Mouse (Mus musculus): ENCODE results near the gene Eif1ad.
"Not testable (repeated sequence)": the region's sequence is repeated elsewhere in the genome, so short reads cannot be mapped to it uniquely, and the experiment has no call there.

The Eif1ad gene

GRCm38 (mm10) chr19:5383326-5383725, 16.8 kb downstream of the Eif1ad start:
- no peak for DNase-seq

DNA sequence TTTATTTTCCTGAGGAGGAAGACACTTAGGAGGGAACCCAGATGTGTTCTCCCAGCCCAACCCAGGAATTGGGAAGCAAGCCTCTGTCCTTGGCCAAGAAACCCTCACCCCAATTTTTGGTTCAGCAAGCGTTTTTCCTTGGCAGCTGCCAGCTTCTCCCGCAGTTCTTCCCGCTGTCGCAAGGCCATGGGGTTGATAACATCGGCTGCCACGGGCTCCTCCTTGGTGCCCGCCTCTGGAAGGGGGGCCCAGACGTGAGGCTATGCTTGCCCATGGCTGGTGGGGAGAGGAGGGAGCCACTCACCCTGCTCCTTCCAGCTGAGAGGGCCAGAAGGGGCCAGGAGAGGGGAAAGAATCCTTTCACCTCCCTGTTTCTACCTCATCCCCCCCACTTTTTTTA, 18.2 kb downstream of the Eif1ad start:
- DNase-seq = no peak

DNA sequence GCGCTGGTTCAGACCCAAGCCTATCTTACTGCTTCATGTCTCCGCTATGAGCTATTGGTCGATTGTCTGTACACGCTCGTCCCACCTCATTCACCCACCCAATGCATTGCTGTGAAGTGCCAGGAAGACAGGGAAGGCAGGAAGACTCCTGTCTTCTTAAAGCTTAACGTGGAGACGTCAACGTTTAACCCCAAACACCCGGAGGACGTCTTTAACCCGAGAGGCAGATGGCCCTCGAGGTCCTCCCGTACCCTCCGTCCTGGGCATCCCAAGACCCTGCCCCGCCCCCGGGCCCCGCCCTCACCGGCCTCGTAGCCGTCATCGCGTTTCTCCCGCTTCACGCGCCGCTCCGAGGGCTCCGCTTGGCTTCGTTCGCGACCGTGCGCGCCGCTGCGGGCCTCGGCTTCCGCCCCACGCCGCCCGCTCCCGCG, 21.5 kb downstream of the Eif1ad start:
- DNase-seq = peak in 1 of 2 experiments; percentile 72

GRCm38 (mm10) chr19:5388588-5389242, 22.2 kb downstream of the Eif1ad start, which contains the start of gene Sart1:
TSS of gene Sart1 (minus strand) at chr19:5388703.
- DNase-seq = peak; percentile 97 to 98

GRCm38 (mm10) chr19:5389647-5390046, 23.1 kb downstream of the Eif1ad start:
- peak in 1 of 2 experiments; percentile 46 for DNase-seq

- no peak for DNase-seq
Observed at GRCm38 (mm10) chr19:5390416-5390815, 23.9 kb downstream of the Eif1ad start.

DNA sequence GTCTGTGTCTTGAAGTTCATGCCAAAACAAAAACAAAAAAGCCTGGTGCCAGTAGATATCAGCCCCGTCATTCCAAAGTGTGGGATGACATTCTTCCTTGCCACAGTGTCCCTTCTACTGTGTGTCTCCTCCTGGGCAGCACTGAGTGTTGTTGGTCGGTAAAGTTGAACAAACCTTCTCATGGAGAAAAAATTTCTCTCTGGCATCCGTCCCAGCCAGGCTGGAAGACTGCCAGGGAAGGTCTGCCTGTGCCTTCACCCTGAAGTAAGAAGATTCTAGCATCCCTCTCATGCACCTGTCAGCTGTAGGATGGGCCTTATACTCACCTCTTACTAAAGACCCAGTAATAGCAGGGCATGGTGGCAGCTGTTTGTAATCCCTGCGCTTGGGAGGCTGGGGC, 26.4 kb downstream of the Eif1ad start:
- DNase-seq = peak; percentile 71 to 87

DNA sequence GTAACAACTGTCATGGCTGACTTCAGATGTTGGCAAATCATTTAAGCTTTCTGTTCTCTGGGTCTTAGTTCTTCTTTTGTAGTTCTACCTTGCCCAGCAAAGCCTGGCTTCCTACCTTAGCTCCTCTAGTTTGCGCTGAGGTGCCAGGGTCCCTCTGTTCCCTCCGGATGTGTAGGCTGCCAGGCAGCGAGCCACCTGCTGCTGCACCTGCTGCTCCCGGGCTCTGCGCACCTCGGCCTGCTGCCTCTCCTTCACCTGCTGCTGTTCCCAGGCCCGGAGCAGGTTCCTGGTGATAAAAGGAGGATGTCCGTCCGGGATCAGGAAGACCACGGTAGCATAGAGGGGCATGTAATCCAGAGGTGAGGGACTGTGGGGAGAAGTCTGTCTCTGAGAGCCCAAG, 27.6 kb downstream of the Eif1ad start:
- no peak for DNase-seq

DNA sequence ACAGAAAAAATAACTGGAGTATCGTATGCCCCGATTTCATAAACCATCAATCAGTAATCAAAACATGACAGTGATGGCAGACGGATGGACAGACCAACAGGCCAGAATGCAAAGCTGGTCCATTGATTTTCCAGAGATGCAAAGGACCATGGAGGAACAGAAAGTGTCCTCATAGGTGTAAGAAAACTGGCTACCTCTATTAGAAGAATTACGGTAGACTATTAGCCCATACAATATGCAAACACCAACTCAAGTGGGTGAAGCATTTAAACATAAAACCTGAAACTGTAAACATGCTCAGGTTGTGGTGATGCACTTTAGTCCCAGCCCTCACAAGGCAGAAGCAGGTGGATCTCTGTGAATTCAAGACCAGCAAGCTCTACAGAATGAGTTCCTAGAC, 28.8 kb downstream of the Eif1ad start:
- no peak for DNase-seq

DNA sequence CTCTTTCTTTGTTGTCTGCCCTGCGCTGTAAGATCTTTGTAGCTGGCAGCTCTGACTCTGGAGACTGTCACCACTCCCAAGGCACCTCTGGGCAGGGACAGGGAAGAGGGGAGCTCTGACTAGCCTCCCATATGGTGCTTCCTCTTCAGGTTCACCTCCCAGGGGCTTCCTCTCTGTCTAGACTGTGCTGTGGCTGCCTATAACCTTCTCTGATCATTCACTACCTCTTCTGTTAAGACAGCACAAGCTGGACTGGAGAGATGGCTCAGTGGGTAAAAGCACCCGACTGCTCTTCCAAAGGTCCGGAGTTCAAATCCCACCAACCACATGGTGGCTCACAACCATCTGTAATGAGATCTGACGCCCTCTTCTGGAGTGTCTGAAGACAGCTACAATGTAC, 34.5 kb downstream of the Eif1ad start:
- DNase-seq = not testable (repeated sequence)

GRCm38 (mm10) chr19:5402293-5402692, 35.8 kb downstream of the Eif1ad start, which contains the start of gene Tsga10ip:
TSS of gene Tsga10ip (minus strand) at chr19:5402526.
- DNase-seq = no peak

- DNase-seq = no peak
Observed at GRCm38 (mm10) chr19:5405924-5406323, 39.4 kb downstream of the Eif1ad start.

GRCm38 (mm10) chr19:5406531-5407126, 40.1 kb downstream of the Eif1ad start:
- DNase-seq = peak; percentile 51 to 54

DNA sequence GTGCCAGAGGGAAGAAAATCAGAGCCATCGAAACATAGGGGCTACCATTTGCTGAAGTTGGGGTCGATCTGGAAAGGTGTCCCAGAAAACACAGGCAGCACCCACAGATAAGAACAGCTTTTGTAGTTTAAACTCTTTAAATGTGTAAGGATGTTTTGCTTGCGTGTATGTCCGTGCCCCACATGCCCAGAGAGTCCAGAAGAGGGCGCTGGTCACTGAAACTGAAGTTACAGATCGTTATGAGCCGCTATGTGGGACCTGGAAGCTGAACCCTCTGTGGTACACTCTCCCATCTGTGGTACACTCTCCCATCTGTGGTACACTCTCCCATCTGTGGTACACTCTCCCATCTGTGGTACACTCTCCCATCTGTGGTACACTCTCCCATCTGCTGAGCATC, 40.6 kb downstream of the Eif1ad start:
- peak; percentile 71 to 81 for DNase-seq

GRCm38 (mm10) chr19:5408057-5409001, 41.8 kb downstream of the Eif1ad start:
- peak; percentile 43 to 71 for DNase-seq

DNA sequence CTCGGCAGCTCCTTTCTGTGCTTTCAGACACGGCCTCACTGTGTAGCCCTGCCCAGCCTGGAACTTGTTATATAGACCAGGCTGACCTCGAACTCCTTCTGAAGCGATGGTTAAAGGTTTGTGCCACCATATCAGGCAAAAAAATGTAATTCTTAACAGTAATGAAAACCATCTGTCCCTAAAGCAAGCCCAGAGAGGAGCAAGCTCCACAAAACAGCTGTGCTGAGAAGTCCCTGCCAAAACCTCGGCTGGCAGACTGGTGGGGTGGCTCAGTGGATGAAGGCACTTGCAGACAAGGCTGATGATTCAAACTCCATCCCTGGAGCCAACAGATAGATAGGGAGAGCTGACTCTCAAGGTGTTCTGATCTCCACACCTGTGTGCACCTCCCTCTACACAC, 42.5 kb downstream of the Eif1ad start:
- DNase-seq = no peak

- no peak for DNase-seq
Observed at GRCm38 (mm10) chr19:5410641-5411040, 44.1 kb downstream of the Eif1ad start.

- peak in 1 of 2 experiments; percentile 43 for DNase-seq
Observed at GRCm38 (mm10) chr19:5411961-5412360, 45.4 kb downstream of the Eif1ad start.

- DNase-seq = no peak
Observed at GRCm38 (mm10) chr19:5413840-5414239, 47.3 kb downstream of the Eif1ad start.

- DNase-seq = peak in 1 of 2 experiments; percentile 72
Observed at GRCm38 (mm10) chr19:5414534-5414957, 48.0 kb downstream of the Eif1ad start.

DNA sequence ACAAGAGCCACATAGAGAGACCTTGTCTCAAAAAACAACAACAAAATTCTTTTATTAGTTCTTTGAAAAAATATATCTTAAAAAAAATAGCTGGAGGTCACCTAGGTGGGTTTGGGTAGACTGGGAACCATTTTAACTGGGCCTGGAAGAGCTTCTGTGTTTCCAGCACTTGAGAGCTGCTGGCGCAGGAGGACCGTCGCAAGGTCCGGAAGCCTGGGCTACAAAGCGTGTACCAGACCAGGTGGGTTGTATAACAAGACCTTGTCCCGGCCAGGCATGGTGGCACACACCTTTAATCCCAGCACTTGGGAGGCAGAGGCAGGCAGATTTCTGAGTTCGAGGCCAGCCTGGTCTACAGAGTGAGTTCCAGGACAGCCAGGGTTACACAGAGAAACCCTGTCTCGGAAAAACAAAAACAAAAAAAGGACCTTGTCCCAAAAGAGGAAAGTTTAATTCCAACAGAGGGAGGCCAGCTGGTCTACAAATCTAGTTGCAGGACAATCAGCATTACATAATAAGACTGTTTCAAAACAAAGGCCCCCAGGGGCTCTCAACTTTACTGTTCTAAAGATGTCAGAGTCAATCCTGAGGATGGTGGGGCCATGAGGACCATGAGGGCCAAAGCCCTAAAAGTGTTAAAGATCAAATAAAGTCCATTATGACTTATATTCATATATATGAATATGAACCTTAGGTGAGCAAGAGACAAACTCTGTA, 52.4 kb downstream of the Eif1ad start:
- no peak for DNase-seq

- no peak for DNase-seq
Observed at GRCm38 (mm10) chr19:5419630-5420029, 53.1 kb downstream of the Eif1ad start.

DNA sequence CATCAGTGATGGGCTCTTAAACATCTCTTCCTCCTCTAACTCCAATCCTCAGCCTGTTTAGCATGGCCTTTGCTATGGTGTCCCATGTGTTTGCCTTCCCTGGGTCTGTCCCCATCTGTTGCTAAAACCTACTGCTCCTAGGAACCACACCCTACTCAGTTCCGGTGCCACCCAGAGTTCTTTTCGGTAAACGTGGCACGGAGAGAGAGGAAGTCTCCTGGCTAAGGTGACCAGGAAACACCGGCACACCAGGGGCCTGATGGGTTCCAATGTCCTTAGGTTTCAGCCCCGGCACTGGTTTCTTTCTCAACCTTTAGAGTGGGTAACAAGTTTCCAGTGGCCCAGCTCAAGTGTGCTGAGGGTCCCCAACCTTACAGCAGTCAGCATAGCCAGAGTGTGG, 54.0 kb downstream of the Eif1ad start:
- no peak for DNase-seq
